Mouse (Mus musculus): Measurements from ENCODE around the gene Rassf5.

GRCm38 (mm10) chr1:131260309-131260656 lies 15.2 kb upstream of the Rassf5 start:
- TF ChIP-seq CTCF (IDR thresholded peaks at IDR 0.05), result peak; percentile 91
- TF ChIP-seq EP300 (IDR thresholded peaks at IDR 0.05), result no peak

Data from lung, postnatal 0 days (tissue).